Mouse (Mus musculus): ENCODE measurements around the gene Fuz. TPM values are rescaled to one million over a fixed set of nuclear protein-coding genes. Genes with fewer than 3 reads are reported as not detected.

Gene Fuz
- polyA plus RNA-seq, 1 experiment from 2014 or later, result 19.6 TPM

DNA sequence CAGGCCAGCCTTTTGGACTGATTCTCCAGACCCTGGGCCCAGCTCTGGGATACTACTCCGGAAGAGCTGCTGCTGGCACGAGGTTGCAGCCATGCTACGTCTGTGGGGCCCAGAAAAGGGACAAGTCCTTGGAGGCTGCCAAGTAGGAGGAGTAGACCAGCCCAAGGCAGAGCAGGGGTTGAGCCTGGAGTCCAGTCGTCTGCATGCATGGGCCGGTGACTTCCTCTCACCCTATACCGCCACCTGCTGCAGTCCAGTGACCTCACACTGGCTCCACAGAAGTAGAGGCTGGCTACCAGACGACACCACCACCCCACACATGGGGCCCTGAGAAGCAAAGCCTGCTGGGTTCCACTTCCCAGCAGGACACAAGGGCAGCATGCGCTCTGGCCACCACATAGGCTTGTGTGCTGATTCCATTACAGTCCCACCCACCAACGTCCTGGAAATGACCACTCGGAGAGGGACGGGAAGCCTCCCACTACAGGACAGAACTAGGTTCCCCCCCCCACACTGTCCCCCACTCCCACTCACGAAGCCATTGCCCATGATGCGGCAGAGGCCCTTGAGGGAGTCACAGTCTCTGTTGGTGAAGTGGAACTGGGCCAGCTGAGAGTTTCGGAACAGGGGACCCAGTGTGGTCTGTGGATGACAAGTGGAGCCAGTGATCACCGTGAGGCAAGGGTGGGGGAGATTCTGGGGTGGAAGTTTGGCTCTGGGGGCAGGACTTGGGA lies 29.4 kb upstream of the Fuz start:
- peaks cover 45% of the 10 kb centered on the region for H3K4me1 ChIP-seq (ENCODE audit: control insufficient read depth, insufficient read depth, low read depth, low read length)
- ATAC-seq, result no peak
- peaks cover 35% of the 10 kb centered on the region for H3K36me3 ChIP-seq (ENCODE audit: control insufficient read depth, insufficient read depth, low read length)
- H3K9me3 ChIP-seq (ENCODE audit: control insufficient read depth, low read length), result no peaks in the 10 kb centered on the region
- peak overlapping the region; percentile 57 for H3K27ac ChIP-seq (ENCODE audit: low read depth, low read length)
- H3K9ac ChIP-seq (ENCODE audit: low read depth, low read length), result peak overlapping the region; percentile 89
- H3K4me2 ChIP-seq (ENCODE audit: low read length), result peak overlapping the region; percentile 94
- WGBS, result 42% methylated on average over 15 of the region's 15 CpGs
- no peaks in the 10 kb centered on the region for H3K27me3 ChIP-seq (replicated peaks; ENCODE audit: control insufficient read depth, insufficient read depth, low read length)
- peak overlapping the region; percentile 11 for H3K4me3 ChIP-seq (ENCODE audit: low read length)

DNA sequence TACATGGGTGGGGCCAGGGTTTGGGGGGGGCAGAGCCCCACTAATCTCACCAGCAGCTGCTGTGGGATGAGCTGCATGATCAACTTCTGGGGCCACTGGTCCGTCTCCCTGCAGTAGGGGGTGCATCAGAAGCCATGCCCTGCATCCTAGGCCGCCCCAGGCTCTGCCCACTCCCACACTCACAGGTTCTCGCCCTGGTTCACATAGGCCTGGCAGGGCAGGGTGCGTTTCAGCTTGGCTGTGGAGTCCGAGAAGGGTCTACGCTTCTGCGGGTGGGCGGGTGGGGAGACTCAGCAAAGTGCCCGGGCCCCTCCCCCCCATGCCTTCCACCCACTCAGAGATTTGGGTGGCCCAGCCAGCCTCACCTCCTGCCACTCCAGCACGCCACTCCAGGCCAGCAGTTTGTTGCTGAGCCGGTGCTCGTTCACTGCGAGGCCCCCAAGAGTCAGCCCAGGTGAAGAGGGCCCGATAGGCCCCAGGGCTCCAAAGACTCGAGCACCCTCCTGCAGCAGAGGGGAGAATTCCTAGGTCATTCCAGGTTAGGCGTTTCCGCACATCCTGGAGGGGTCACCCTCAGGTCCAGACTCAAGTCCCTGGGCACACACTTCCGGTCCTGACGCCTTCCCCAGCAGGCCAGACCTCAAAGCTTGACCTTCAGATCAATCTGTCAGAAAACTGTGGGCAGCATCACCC lies 28.7 kb upstream of the Fuz start:
- no peak for ATAC-seq
- H3K27me3 ChIP-seq (replicated peaks; ENCODE audit: control insufficient read depth, insufficient read depth, low read length), result no peaks in the 10 kb centered on the region
- H3K4me1 ChIP-seq (ENCODE audit: control insufficient read depth, insufficient read depth, low read depth, low read length), result peaks cover 45% of the 10 kb centered on the region
- no peaks in the 10 kb centered on the region for H3K9me3 ChIP-seq (ENCODE audit: control insufficient read depth, low read length)
- H3K9ac ChIP-seq (ENCODE audit: low read depth, low read length), result peak overlapping the region; percentile 89
- peak overlapping the region; percentile 94 for H3K4me2 ChIP-seq (ENCODE audit: low read length)
- H3K4me3 ChIP-seq (ENCODE audit: low read length), result peak overlapping the region; percentile 71
- H3K36me3 ChIP-seq (ENCODE audit: control insufficient read depth, insufficient read depth, low read length), result peaks cover 31% of the 10 kb centered on the region
- 66% methylated on average over 19 of the region's 19 CpGs for WGBS
- H3K27ac ChIP-seq (ENCODE audit: low read depth, low read length), result peak overlapping the region; percentile 57

DNA sequence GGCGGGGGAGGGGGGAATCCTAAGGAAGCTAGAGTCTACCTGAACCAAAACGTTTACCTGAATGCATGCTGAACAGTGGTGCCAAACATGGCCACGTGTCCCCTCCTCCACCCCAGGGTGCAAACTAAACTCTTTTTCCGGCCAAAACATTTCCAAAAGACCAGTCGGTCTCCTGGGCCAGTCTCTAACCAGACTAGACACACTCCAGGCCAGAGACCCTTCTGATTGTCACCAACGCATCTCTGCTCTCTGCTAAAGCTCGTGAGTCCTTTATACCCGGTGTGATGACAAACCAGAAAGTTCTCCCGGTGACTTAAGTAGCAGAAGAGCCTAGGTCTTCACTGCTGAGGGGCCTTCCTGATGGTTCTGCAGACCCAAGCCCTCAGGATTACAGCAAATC lies 28.1 kb upstream of the Fuz start:
- 37% methylated on average over 9 of the region's 9 CpGs for WGBS
- Histone ChIP-seq H3K4me2 (ENCODE audit: low read length) (peak overlapping the region; percentile 94), H3K9ac (ENCODE audit: low read depth, low read length) (peak overlapping the region; percentile 89), H3K4me1 (ENCODE audit: control insufficient read depth, insufficient read depth, low read depth, low read length) (peaks cover 45% of the 10 kb centered on the region), H3K9me3 (ENCODE audit: control insufficient read depth, low read length) (no peaks in the 10 kb centered on the region), H3K27me3 (replicated peaks; ENCODE audit: control insufficient read depth, insufficient read depth, low read length) (no peaks in the 10 kb centered on the region), H3K36me3 (ENCODE audit: control insufficient read depth, insufficient read depth, low read length) (peaks cover 24% of the 10 kb centered on the region), H3K27ac (ENCODE audit: low read depth, low read length) (no peak overlapping the region; the same call in 1 of the 2 replicates), H3K4me3 (ENCODE audit: low read length) (peak overlapping the region; percentile 71)
- no peak for ATAC-seq

DNA sequence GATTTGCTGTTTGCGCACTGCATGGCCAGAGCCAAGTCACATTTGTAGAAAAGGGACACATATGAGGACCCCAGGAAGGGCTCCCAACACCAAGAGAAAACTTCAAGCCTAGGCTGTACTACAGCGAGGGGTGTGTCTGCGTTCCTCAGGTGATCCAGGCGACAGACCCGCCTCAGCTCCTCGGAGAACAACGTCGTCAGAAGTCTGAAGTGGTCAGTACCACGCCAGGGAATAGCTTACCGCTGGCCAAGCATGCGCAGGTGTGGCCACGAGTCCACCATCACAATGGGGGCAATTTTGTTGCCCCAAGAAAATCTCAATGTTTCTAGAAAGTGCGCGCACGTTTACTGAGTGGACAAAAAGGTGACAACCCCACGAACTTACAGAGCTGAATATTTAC lies 27.4 kb upstream of the Fuz start:
- no peaks in the 10 kb centered on the region for H3K9me3 ChIP-seq (ENCODE audit: control insufficient read depth, low read length)
- peaks cover 18% of the 10 kb centered on the region for H3K36me3 ChIP-seq (ENCODE audit: control insufficient read depth, insufficient read depth, low read length)
- 5% methylated on average over 16 of the region's 16 CpGs for WGBS
- peak overlapping the region; percentile 89 for H3K9ac ChIP-seq (ENCODE audit: low read depth, low read length)
- no peak for ATAC-seq
- H3K27ac ChIP-seq (ENCODE audit: low read depth, low read length), result peak overlapping the region; percentile 98
- peak overlapping the region; percentile 94 for H3K4me2 ChIP-seq (ENCODE audit: low read length)
- H3K4me1 ChIP-seq (ENCODE audit: control insufficient read depth, insufficient read depth, low read depth, low read length), result peaks cover 45% of the 10 kb centered on the region
- no peaks in the 10 kb centered on the region for H3K27me3 ChIP-seq (replicated peaks; ENCODE audit: control insufficient read depth, insufficient read depth, low read length)
- H3K4me3 ChIP-seq (ENCODE audit: low read length), result peak overlapping the region; percentile 71

DNA sequence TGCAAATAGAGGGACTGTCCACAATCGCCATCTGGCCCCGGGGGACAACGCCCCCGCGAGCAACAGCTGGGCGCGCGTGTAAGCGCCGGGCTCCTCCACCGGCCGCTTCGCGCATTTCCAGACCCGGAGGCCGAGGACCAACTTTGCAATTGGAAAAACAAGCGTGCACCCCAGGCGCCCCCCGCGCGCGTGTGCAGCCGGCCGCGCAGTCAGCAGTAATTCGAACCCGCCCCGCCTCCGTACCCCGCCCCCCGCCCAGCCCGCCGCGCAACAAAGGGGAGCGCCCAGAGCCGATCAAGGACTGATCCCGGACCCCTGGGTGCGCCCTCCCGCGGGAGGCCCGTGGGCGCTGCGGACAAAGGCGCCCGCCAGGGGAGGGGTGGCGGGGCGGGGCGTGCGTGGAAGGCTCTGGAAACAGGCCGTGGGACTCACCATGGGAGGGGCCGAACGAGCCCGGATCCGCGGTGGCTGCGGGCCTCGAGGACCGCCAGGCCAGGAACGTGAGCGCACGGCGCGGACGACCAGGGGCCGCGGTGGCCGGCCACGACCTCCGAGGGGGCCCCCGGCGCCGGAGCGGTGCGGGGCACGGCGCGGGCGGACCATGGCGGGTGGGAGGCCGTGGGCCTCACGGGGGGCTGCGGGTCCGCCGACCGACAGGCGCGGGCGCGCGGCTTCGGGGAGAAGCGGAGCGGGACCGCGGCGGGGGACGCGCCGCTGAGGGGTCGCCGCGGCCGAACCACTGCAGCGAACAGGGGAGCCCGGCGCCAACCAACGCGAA lies 26.8 kb upstream of the Fuz start:
- H3K4me3 ChIP-seq (ENCODE audit: low read length), result peak overlapping the region; percentile 71
- H3K4me2 ChIP-seq (ENCODE audit: low read length), result peak overlapping the region; percentile 94
- peaks cover 45% of the 10 kb centered on the region for H3K4me1 ChIP-seq (ENCODE audit: control insufficient read depth, insufficient read depth, low read depth, low read length)

DNA sequence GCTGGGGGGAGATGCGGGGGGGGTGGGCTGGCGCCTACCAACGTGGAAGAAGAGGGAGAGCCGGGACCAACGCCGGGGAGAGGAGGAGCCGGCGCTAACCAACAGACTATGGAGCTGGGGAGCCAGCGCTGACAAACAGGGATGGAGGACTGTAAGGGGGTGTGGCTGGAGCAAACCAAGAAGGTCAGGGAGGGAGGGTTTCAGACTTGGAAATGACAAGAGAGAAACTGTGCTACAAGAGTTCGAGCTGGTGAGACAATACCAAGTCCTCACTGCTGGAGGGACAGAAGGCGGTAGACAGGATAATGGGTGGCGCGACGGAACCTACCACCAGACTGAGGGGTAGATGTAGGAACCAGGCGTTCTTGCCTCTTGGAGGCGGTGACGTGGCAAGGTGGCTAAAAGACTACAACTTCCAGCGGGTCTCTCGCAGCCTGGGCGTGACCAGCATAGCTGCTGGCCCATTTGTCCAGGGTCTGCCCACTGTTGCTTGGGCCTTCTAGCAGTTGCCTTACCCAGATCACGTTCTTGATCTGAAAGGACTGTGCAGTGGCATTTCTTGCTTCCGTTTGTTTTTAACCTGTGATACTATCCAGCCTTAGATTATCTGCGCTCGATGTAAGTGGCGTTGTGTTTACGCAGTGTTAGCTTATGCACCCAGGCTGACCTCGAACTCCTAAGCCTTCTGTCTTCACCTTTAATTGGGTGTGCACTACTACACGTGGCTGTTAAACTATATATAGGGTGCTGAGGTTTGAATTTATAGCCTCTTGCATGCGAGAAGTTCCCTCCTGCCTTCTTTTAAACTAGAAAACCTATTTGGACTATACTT lies 26.0 kb upstream of the Fuz start, which contains the start of gene Ptov1:
Gene Ptov1 (minus strand): TSS at position 92 of the 832 bp plus-strand sequence.
- WGBS, result 10% methylated on average over 29 of the region's 29 CpGs

More for the DNA sequence above, 26.8 kb upstream of the Fuz start:
- Histone ChIP-seq H3K27me3 (replicated peaks; ENCODE audit: control insufficient read depth, insufficient read depth, low read length) (no peaks in the 10 kb centered on the region), H3K27ac (ENCODE audit: low read depth, low read length) (peak overlapping the region; percentile 98), H3K36me3 (ENCODE audit: control insufficient read depth, insufficient read depth, low read length) (peaks cover 11% of the 10 kb centered on the region), H3K9ac (ENCODE audit: low read depth, low read length) (peak overlapping the region; percentile 89), H3K9me3 (ENCODE audit: control insufficient read depth, low read length) (no peaks in the 10 kb centered on the region)
- under 1% methylated on average over 68 of the region's 108 CpGs for WGBS
- ATAC-seq, result peak; percentile 14

DNA sequence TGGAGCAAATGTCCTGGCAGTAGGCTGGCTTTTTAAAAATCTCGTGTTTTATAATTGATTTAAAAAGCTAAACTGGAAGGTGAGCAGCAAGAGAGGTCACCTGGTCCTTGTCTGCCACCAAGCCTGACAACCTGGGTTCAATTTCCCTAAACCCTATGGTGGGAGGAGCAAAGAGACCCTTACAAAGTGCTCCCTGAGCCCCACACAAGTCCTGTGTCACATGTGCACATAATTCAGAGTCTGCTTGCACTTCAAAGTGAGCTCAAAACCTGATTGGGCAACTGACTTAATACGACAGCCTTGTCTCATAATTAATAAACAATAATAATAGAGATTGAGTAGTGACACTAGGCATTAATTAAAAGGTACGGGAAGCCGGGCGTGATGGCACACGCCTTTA lies 25.3 kb upstream of the Fuz start:
- WGBS, result 77% methylated on average over 6 of the region's 6 CpGs
- no peak overlapping the region; the same call in 1 of the 2 replicates for H3K4me3 ChIP-seq (ENCODE audit: low read length)

More for the DNA sequence above, 26.0 kb upstream of the Fuz start, which contains the start of gene Ptov1:
- peak within 1 kb of the TSS; percentile 89 for H3K9ac ChIP-seq (ENCODE audit: low read depth, low read length)
- no peaks in the 10 kb centered on the region for H3K9me3 ChIP-seq (ENCODE audit: control insufficient read depth, low read length)
- H3K36me3 ChIP-seq (ENCODE audit: control insufficient read depth, insufficient read depth, low read length), result peaks cover 3% of the 10 kb centered on the region
- H3K27ac ChIP-seq (ENCODE audit: low read depth, low read length), result peak within 1 kb of the TSS; percentile 98
- peak within 1 kb of the TSS; percentile 71 for H3K4me3 ChIP-seq (ENCODE audit: low read length)
- no peaks in the 10 kb centered on the region for H3K27me3 ChIP-seq (replicated peaks; ENCODE audit: control insufficient read depth, insufficient read depth, low read length)
- peaks cover 41% of the 10 kb centered on the region for H3K4me1 ChIP-seq (ENCODE audit: control insufficient read depth, insufficient read depth, low read depth, low read length)
- peak; percentile 96 for ATAC-seq
- H3K4me2 ChIP-seq (ENCODE audit: low read length), result peak within 1 kb of the TSS; percentile 94

DNA sequence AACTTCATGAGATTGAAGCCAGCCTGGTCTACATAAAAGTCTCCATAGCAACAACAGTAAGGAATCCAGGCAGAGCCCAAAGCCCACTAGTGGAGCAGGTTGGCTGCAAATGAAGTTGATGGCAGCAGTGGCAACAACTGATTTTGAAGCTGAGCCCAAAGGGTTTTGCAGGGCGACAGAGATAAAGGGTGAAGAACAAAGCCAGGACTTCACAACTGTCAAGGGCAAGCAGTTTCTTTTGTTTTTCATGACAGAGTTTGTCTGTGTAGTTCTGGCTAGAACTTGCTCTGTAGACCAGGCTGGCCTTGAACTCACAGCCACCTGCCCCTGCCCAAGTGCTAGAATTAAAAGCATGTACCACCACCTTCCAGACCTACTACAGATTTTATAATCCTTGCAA lies 24.7 kb upstream of the Fuz start:
- no peaks in the 10 kb centered on the region for H3K27me3 ChIP-seq (replicated peaks; ENCODE audit: control insufficient read depth, insufficient read depth, low read length)
- WGBS, result 25% methylated on average over 1 of the region's 1 CpGs
- no peak overlapping the region for H3K4me3 ChIP-seq (ENCODE audit: low read length)
- peaks cover 29% of the 10 kb centered on the region for H3K4me1 ChIP-seq (ENCODE audit: control insufficient read depth, insufficient read depth, low read depth, low read length)
- H3K4me2 ChIP-seq (ENCODE audit: low read length), result no peak overlapping the region
- peaks cover 6% of the 10 kb centered on the region for H3K36me3 ChIP-seq (ENCODE audit: control insufficient read depth, insufficient read depth, low read length)
- ATAC-seq, result no peak
- no peak overlapping the region for H3K27ac ChIP-seq (ENCODE audit: low read depth, low read length)
- H3K9me3 ChIP-seq (ENCODE audit: control insufficient read depth, low read length), result no peaks in the 10 kb centered on the region
- no peak overlapping the region for H3K9ac ChIP-seq (ENCODE audit: low read depth, low read length)

More for the DNA sequence above, 25.3 kb upstream of the Fuz start:
- Histone ChIP-seq H3K4me2 (ENCODE audit: low read length) (peak overlapping the region; percentile 94), H3K4me1 (ENCODE audit: control insufficient read depth, insufficient read depth, low read depth, low read length) (peaks cover 35% of the 10 kb centered on the region), H3K9ac (ENCODE audit: low read depth, low read length) (no peak overlapping the region), H3K27me3 (replicated peaks; ENCODE audit: control insufficient read depth, insufficient read depth, low read length) (no peaks in the 10 kb centered on the region), H3K36me3 (ENCODE audit: control insufficient read depth, insufficient read depth, low read length) (peaks cover under 1% of the 10 kb centered on the region), H3K27ac (ENCODE audit: low read depth, low read length) (peak overlapping the region; percentile 98; the same call in 1 of the 2 replicates), H3K9me3 (ENCODE audit: control insufficient read depth, low read length) (no peaks in the 10 kb centered on the region)
- no peak for ATAC-seq
